Mouse (Mus musculus): ENCODE measurements at regions not wholly inside any gene's neighbourhood (a gene's known extent, or its start where the extent isn't known, plus 50 kb on each side); places are given as distances from the start of the nearest gene placed in this dataset.
A peak's percentile ranks its signal among the peaks of the same experiment; 100 is the strongest.

GRCm38 (mm10) chr3:99447361-99447760 is 207.2 kb downstream of the Tbx15 start:
- DNase-seq, result no peak

GRCm38 (mm10) chr3:99447813-99448212 is 207.6 kb downstream of the Tbx15 start:
- no peak for DNase-seq

- DNase-seq, result no peak
Measured at GRCm38 (mm10) chr3:99459036-99459863, 219.1 kb downstream of the Tbx15 start.

- peak; percentile 9 to 20 for DNase-seq
Measured at GRCm38 (mm10) chr3:99499980-99500379, 259.8 kb downstream of the Tbx15 start.

- DNase-seq, result no peak
Measured at GRCm38 (mm10) chr3:99504772-99505171, 264.6 kb downstream of the Tbx15 start.

- no peak for DNase-seq
Measured at GRCm38 (mm10) chr3:99512250-99512649, 272.1 kb downstream of the Tbx15 start.

GRCm38 (mm10) chr3:99512933-99513332 is 272.8 kb downstream of the Tbx15 start:
- no peak for DNase-seq

GRCm38 (mm10) chr3:99515751-99516150 is 275.6 kb downstream of the Tbx15 start:
- DNase-seq, result no peak

- peak; percentile 5 to 13 for DNase-seq
Measured at GRCm38 (mm10) chr3:99560917-99561316, 320.7 kb downstream of the Tbx15 start.

- no peak for DNase-seq
Measured at GRCm38 (mm10) chr3:99573335-99573976, 311.8 kb upstream of the Spag17 start.

- no peak for DNase-seq
Measured at GRCm38 (mm10) chr3:99573977-99574373, 311.2 kb upstream of the Spag17 start.

GRCm38 (mm10) chr3:99602679-99603078 is 282.5 kb upstream of the Spag17 start:
- DNase-seq, result no peak

GRCm38 (mm10) chr3:99632309-99632708 is 252.9 kb upstream of the Spag17 start:
- DNase-seq, result no peak

- no peak for DNase-seq
Measured at GRCm38 (mm10) chr3:99641343-99642106, 243.7 kb upstream of the Spag17 start.

- DNase-seq, result no peak
Measured at GRCm38 (mm10) chr3:99644910-99645309, 240.3 kb upstream of the Spag17 start.

- no peak for DNase-seq
Measured at GRCm38 (mm10) chr3:99645318-99645717, 239.9 kb upstream of the Spag17 start.

GRCm38 (mm10) chr3:99657617-99658016 is 227.6 kb upstream of the Spag17 start:
- no peak for DNase-seq

- no peak for DNase-seq
Measured at GRCm38 (mm10) chr3:99663783-99664182, 221.4 kb upstream of the Spag17 start.

- no peak for DNase-seq
Measured at GRCm38 (mm10) chr3:99665363-99665762, 219.8 kb upstream of the Spag17 start.

- DNase-seq, result no peak
Measured at GRCm38 (mm10) chr3:99665902-99666768, 219.1 kb upstream of the Spag17 start.

GRCm38 (mm10) chr3:99674145-99674544 is 211.1 kb upstream of the Spag17 start:
- DNase-seq, result no peak

- DNase-seq, result no peak
Measured at GRCm38 (mm10) chr3:99709506-99709905, 175.7 kb upstream of the Spag17 start.

GRCm38 (mm10) chr3:99716381-99716780 is 168.8 kb upstream of the Spag17 start:
- no peak for DNase-seq
